Mouse (Mus musculus) hindbrain, embryonic 13.5 days (tissue): ENCODE measurements at regions not wholly inside any gene's neighbourhood (a gene's known extent, or its start where the extent isn't known, plus 50 kb on each side); places are given as distances from the start of the nearest gene placed in this dataset.
A peak's percentile ranks its signal among the peaks of the same experiment; 100 is the strongest.

Experiments used
- ATAC-seq: fragments of 200-750 bp; cut with Nextera tagmentation; 2 replicates; pipeline ENCODE4 v1.8.0; 2017; ENCODE audit warnings: moderate TSS enrichment; ENCODE audit not compliant: low FRiP score
- H3K27ac ChIP-seq: fragments of 300-500 bp; sonication (generic); 2 replicates; pipeline ENCODE4 v1.5.1; 2015; ENCODE audit warnings: inconsistent platforms, mild to moderate bottlenecking, moderate library complexity
- H3K27me3 ChIP-seq: fragments of 300-500 bp; sonication (generic); 2 replicates; pipeline ENCODE4 v1.6.1; 2015; ENCODE audit warnings: mild to moderate bottlenecking, inconsistent platforms
- H3K36me3 ChIP-seq: fragments of 300-500 bp; sonication (generic); 2 replicates; pipeline ENCODE4 v1.6.1; 2015; ENCODE audit warnings: mild to moderate bottlenecking, inconsistent platforms
- H3K4me1 ChIP-seq: fragments of 300-500 bp; sonication (generic); replicated peaks from 2 replicates; pipeline ENCODE4 v1.6.1; 2015; ENCODE audit warnings: inconsistent platforms
- H3K4me2 ChIP-seq: fragments of 300-500 bp; sonication (generic); 2 replicates; pipeline ENCODE4 v1.6.1; 2015; ENCODE audit warnings: inconsistent platforms, mild to moderate bottlenecking, moderate library complexity
- H3K4me3 ChIP-seq: fragments of 300-500 bp; sonication (generic); 2 replicates; pipeline ENCODE4 v1.5.1; 2015; ENCODE audit warnings: mild to moderate bottlenecking, inconsistent platforms
- H3K9ac ChIP-seq: fragments of 300-500 bp; sonication (generic); 2 replicates; pipeline ENCODE4 v1.6.1; 2015; ENCODE audit warnings: mild to moderate bottlenecking, inconsistent platforms
- H3K9me3 ChIP-seq: fragments of 300-500 bp; sonication (generic); 2 replicates; pipeline ENCODE4 v1.6.1; 2016; ENCODE audit warnings: inconsistent platforms
- WGBS: fragments of 180-500 bp; shearing (Covaris S2); methylation state at CpG from one replicate; pipeline ENCODE4 v1.1.7; 2015; 5-methylcytosine and 5-hydroxymethylcytosine counted together

GRCm38 (mm10) chr17:45251034-45251730, 182.4 kb downstream of the Cdc5l start:
- Histone ChIP-seq H3K4me2 (peak overlapping the region; percentile 39), H3K27ac (no peak overlapping the region), H3K36me3 (no peaks in the 10 kb centered on the region), H3K4me1 (peaks cover 22% of the 10 kb centered on the region), H3K4me3 (peak overlapping the region; percentile 16; the same call in 1 of the 2 replicates), H3K27me3 (no peaks in the 10 kb centered on the region), H3K9ac (no peak overlapping the region), H3K9me3 (no peaks in the 10 kb centered on the region)
- WGBS, result 21% methylated on average over 22 of the region's 22 CpGs
- ATAC-seq, result peak; percentile 57

DNA sequence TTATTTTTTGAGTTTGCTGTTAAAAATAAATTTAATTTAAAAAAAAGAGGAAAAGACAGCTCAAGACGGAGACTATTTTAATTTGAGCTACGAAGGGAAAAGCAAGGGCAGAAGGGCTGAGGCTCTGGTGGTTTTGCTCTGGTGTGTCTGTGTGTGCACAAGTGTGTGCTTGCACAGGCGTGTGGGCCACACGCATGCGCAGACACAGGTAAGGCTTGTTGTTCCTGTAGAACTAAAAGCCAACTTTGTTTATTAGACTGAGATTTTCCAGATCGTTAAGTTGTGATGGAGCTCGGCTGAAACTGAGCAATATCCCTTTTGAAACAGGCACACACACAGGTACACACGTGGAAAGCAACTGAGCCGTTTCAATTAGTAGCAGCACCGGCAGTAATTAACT, 183.1 kb downstream of the Cdc5l start:
- Histone ChIP-seq H3K27me3 (no peaks in the 10 kb centered on the region), H3K27ac (no peak overlapping the region), H3K4me2 (no peak overlapping the region), H3K9ac (no peak overlapping the region), H3K4me3 (no peak overlapping the region), H3K36me3 (no peaks in the 10 kb centered on the region), H3K4me1 (peaks cover 22% of the 10 kb centered on the region), H3K9me3 (no peaks in the 10 kb centered on the region)
- ATAC-seq, result no peak
- WGBS, result 79% methylated on average over 10 of the region's 10 CpGs

GRCm38 (mm10) chr17:45247142-45248137, 186.1 kb downstream of the Cdc5l start:
- H3K27ac ChIP-seq, result no peak overlapping the region
- 66% methylated on average over 29 of the region's 29 CpGs for WGBS
- H3K27me3 ChIP-seq, result no peaks in the 10 kb centered on the region
- H3K4me1 ChIP-seq, result peaks cover 23% of the 10 kb centered on the region
- ATAC-seq, result no peak
- no peak overlapping the region for H3K9ac ChIP-seq
- no peak overlapping the region for H3K4me3 ChIP-seq
- no peaks in the 10 kb centered on the region for H3K36me3 ChIP-seq
- H3K4me2 ChIP-seq, result no peak overlapping the region
- no peaks in the 10 kb centered on the region for H3K9me3 ChIP-seq

GRCm38 (mm10) chr17:45244870-45245269, 188.7 kb downstream of the Cdc5l start:
- H3K4me1 ChIP-seq, result peaks cover 19% of the 10 kb centered on the region
- 76% methylated on average over 10 of the region's 10 CpGs for WGBS
- H3K27ac ChIP-seq, result no peak overlapping the region
- H3K9ac ChIP-seq, result no peak overlapping the region
- H3K4me2 ChIP-seq, result no peak overlapping the region
- no peaks in the 10 kb centered on the region for H3K9me3 ChIP-seq
- 0 out of 2 replicates have a peak, but pooled peaks cover 5% of the 10 kb centered on the region for H3K27me3 ChIP-seq
- H3K36me3 ChIP-seq, result no peaks in the 10 kb centered on the region
- ATAC-seq, result no peak; the same call in 1 of the 2 replicates
- H3K4me3 ChIP-seq, result no peak overlapping the region

DNA sequence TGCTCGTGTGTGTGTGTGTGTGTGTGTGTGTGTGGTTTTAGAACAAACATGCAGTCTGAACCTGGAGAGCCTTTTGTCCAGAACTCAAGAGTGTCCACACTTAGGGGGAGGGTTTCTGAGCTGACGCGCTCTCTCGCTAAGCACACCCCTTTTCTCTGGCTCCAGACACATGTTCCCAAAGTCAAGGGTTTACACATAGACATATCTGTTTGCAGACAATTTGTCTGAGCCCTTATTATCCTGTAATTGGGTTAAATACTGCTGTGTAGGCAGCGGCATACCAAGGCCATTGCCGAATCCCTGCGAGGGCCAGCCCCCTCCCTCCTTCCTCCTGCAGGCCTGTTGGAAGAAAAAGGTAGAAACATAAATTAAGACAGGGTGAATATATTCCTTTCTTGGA, 190.4 kb downstream of the Cdc5l start:
- Histone ChIP-seq H3K4me3 (no peak overlapping the region), H3K4me1 (peaks cover 23% of the 10 kb centered on the region), H3K27me3 (0 out of 2 replicates have a peak, but pooled peaks cover 5% of the 10 kb centered on the region), H3K9ac (no peak overlapping the region), H3K36me3 (no peaks in the 10 kb centered on the region), H3K4me2 (no peak overlapping the region), H3K9me3 (no peaks in the 10 kb centered on the region), H3K27ac (no peak overlapping the region)
- 78% methylated on average over 7 of the region's 7 CpGs for WGBS
- no peak for ATAC-seq

- H3K4me2 ChIP-seq, result no peak overlapping the region
- H3K27ac ChIP-seq, result no peak overlapping the region
- ATAC-seq, result no peak
- 0 out of 2 replicates have a peak, but pooled peaks cover 5% of the 10 kb centered on the region for H3K27me3 ChIP-seq
- H3K9me3 ChIP-seq, result no peaks in the 10 kb centered on the region
- H3K9ac ChIP-seq, result no peak overlapping the region
- H3K4me1 ChIP-seq, result peaks cover 17% of the 10 kb centered on the region
- no peaks in the 10 kb centered on the region for H3K36me3 ChIP-seq
- H3K4me3 ChIP-seq, result no peak overlapping the region
- 92% methylated on average over 6 of the region's 6 CpGs for WGBS
Measured at GRCm38 (mm10) chr17:45242076-45242475, 191.5 kb downstream of the Cdc5l start.

DNA sequence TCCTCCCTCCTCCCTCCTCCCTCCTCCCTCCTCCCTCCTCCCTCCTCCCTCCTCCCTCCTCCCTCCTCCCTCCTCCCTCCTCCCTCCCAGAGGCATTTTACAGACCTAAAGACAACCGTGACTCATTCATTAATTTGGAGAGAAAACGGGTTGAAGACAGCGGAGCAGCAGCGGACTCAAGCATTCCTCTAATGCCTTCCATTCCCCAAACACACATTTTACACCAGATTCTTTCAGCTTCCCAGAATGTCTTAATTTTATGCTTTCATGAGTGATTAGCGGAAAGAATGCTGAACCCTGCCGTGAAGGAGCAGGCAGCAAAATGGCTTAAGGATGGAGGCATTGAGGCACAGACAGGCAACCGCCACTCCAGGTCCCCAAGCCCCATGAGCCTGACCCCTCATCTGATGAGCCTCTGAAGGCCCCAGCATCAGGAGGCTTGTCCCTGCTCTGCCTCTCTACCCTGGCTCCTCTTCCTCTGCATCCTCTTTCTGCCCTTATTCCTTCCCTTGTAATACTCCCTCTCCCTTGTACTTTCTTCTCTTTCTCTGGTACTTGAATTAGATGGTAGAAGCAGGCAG, 192.5 kb downstream of the Cdc5l start:
- Histone ChIP-seq H3K4me1 (0 out of 2 replicates have a peak, but pooled peaks cover 14% of the 10 kb centered on the region), H3K4me3 (no peak overlapping the region), H3K9ac (no peak overlapping the region), H3K27me3 (0 out of 2 replicates have a peak, but pooled peaks cover 5% of the 10 kb centered on the region), H3K4me2 (no peak overlapping the region), H3K36me3 (no peaks in the 10 kb centered on the region), H3K27ac (no peak overlapping the region), H3K9me3 (no peaks in the 10 kb centered on the region)
- no peak for ATAC-seq
- WGBS, result 40% methylated on average over 7 of the region's 7 CpGs

GRCm38 (mm10) chr17:45240545-45240944, 193.0 kb downstream of the Cdc5l start:
- H3K9ac ChIP-seq, result no peak overlapping the region
- no peak overlapping the region for H3K4me2 ChIP-seq
- WGBS, result 68% methylated on average over 6 of the region's 6 CpGs
- H3K4me1 ChIP-seq, result 0 out of 2 replicates have a peak, but pooled peaks cover 14% of the 10 kb centered on the region
- no peak overlapping the region for H3K27ac ChIP-seq
- no peak for ATAC-seq
- H3K4me3 ChIP-seq, result no peak overlapping the region
- H3K27me3 ChIP-seq, result 0 out of 2 replicates have a peak, but pooled peaks cover 5% of the 10 kb centered on the region
- H3K9me3 ChIP-seq, result no peaks in the 10 kb centered on the region
- no peaks in the 10 kb centered on the region for H3K36me3 ChIP-seq

DNA sequence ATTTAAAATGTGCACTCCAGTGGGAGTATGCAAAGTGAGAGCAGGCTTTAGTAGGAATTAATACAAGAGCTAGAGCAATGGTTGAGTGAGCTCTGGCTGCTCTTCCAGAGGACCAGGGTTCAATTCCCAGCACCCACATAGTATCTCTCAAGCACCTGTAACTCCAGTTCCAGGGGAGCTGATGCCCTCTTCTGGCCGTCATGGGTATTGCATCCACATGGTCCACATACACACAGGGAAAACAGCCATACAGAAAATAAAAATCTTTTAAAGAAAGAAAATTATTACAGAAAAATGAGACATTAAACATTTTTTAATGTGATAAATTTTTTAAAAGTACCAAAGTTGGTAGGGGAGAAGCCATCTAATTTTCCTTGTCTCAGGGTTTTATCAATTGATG, 196.3 kb downstream of the Cdc5l start:
- ATAC-seq, result no peak
- H3K4me2 ChIP-seq, result no peak overlapping the region
- H3K4me3 ChIP-seq, result no peak overlapping the region
- no peaks in the 10 kb centered on the region for H3K36me3 ChIP-seq
- H3K4me1 ChIP-seq, result 0 out of 2 replicates have a peak, but pooled peaks cover 11% of the 10 kb centered on the region
- WGBS, result 92% methylated on average over 1 of the region's 1 CpGs
- H3K9me3 ChIP-seq, result no peaks in the 10 kb centered on the region
- H3K27me3 ChIP-seq, result 0 out of 2 replicates have a peak, but pooled peaks cover 5% of the 10 kb centered on the region
- no peak overlapping the region for H3K9ac ChIP-seq
- H3K27ac ChIP-seq, result no peak overlapping the region

DNA sequence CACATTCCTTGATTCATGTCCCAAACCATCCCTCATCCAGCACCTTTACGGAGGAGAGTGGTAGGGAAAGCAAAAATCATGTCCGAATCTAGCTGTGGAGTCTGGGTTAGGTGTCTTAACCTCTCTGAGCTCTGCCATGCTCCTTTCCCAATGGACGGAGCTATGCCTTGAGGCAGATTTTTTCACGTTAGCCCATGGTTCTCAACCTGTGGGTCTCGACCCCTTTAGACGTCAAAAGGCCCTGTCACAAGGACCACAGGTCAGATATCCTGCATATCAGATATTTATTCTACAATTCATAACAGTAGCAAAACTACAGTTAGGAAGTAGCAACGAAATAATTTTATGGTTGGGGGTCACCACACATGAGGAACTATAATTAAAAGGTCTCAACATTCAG, 198.1 kb downstream of the Cdc5l start:
- no peaks in the 10 kb centered on the region for H3K9me3 ChIP-seq
- no peaks in the 10 kb centered on the region for H3K36me3 ChIP-seq
- no peak overlapping the region for H3K4me2 ChIP-seq
- H3K4me3 ChIP-seq, result no peak overlapping the region
- 90% methylated on average over 7 of the region's 7 CpGs for WGBS
- no peak overlapping the region for H3K9ac ChIP-seq
- H3K27ac ChIP-seq, result no peak overlapping the region
- H3K4me1 ChIP-seq, result 0 out of 2 replicates have a peak, but pooled peaks cover 7% of the 10 kb centered on the region
- H3K27me3 ChIP-seq, result no peaks in the 10 kb centered on the region
- ATAC-seq, result no peak

DNA sequence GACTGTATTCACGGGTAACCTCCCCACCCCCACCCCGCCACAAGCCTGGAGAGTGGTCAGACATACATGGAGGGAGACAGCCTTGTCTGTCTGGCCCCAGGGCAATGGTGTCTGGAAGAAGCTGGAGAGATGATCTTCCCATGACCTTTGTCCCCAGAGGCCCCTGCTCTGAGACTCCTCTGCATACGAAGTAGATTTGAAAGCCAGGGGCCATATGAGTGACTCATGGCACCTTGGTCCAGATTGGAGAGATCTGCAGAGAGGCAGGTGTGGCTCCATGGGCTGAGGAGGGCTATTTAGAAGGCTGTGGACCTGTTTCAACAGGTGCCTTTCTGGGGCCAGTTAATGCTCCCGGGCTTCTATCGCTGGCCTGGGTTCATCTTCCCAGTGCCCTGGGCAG, 200.7 kb downstream of the Cdc5l start:
- ATAC-seq, result no peak
- Histone ChIP-seq H3K4me1 (0 out of 2 replicates have a peak, but pooled peaks cover 3% of the 10 kb centered on the region), H3K9ac (no peak overlapping the region), H3K27me3 (0 out of 2 replicates have a peak, but pooled peaks cover 2% of the 10 kb centered on the region), H3K9me3 (no peaks in the 10 kb centered on the region), H3K36me3 (no peaks in the 10 kb centered on the region), H3K4me3 (no peak overlapping the region), H3K4me2 (no peak overlapping the region), H3K27ac (no peak overlapping the region)
- WGBS, result 71% methylated on average over 5 of the region's 5 CpGs

- H3K27ac ChIP-seq, result no peak overlapping the region
- H3K27me3 ChIP-seq, result 0 out of 2 replicates have a peak, but pooled peaks cover 2% of the 10 kb centered on the region
- no peak for ATAC-seq
- no peaks in the 10 kb centered on the region for H3K9me3 ChIP-seq
- H3K36me3 ChIP-seq, result no peaks in the 10 kb centered on the region
- 11% methylated on average over 1 of the region's 1 CpGs for WGBS
- no peak overlapping the region for H3K4me2 ChIP-seq
- H3K4me3 ChIP-seq, result no peak overlapping the region
- no peak overlapping the region for H3K9ac ChIP-seq
- peaks cover 12% of the 10 kb centered on the region for H3K4me1 ChIP-seq
Measured at GRCm38 (mm10) chr17:45227190-45227589, 206.3 kb downstream of the Cdc5l start.
